Mouse (Mus musculus) erythroblast, embryonic 14.5 days (primary cell): ENCODE results near the gene OR5BS1P. TPM values are rescaled to one million over a fixed set of nuclear protein-coding genes. Genes with fewer than 3 reads are reported as not detected.

Experiments
- H3K27me3 ChIP-seq: 2 replicates; pipeline ENCODE4 v1.6.1; 2012; ENCODE audit warnings: inconsistent platforms; ENCODE audit not compliant: control insufficient read depth
- H3K36me3 ChIP-seq: 2 replicates; pipeline ENCODE4 v1.6.1; 2012; ENCODE audit warnings: mild to moderate bottlenecking, inconsistent platforms; ENCODE audit not compliant: control insufficient read depth
- H3K4me1 ChIP-seq: 2 replicates; pipeline ENCODE4 v1.6.1; 2012; ENCODE audit warnings: inconsistent platforms; ENCODE audit not compliant: control insufficient read depth
- H3K4me3 ChIP-seq: replicated peaks from 2 replicates; pipeline ENCODE3; 2012; ENCODE audit warnings: moderate library complexity, mild to moderate bottlenecking, inconsistent platforms
- H3K9me3 ChIP-seq: 2 replicates; pipeline ENCODE4 v1.6.1; 2012; ENCODE audit warnings: low read length, inconsistent platforms, mixed read lengths; ENCODE audit not compliant: control insufficient read depth
- GATA1 ChIP-seq: IDR thresholded peaks from 2 replicates; pipeline ENCODE4 v1.6.1; 2012; ENCODE audit warnings: low read length, inconsistent platforms, mixed read lengths
- TAL1 ChIP-seq: IDR thresholded peaks from 3 replicates; pipeline ENCODE4 v1.6.1; 2012; ENCODE audit warnings: low read length, inconsistent platforms, mixed read lengths
- polyA plus RNA-seq: library from polyadenylated mRNA; stranded (reverse); fragments of >175 nt; gene quantifications from 2 replicates; pipeline ENCODE4 v1.2.3, GENCODE M21; 2012

The OR5BS1P gene
- polyA plus RNA-seq, 1 experiment = not detected

DNA sequence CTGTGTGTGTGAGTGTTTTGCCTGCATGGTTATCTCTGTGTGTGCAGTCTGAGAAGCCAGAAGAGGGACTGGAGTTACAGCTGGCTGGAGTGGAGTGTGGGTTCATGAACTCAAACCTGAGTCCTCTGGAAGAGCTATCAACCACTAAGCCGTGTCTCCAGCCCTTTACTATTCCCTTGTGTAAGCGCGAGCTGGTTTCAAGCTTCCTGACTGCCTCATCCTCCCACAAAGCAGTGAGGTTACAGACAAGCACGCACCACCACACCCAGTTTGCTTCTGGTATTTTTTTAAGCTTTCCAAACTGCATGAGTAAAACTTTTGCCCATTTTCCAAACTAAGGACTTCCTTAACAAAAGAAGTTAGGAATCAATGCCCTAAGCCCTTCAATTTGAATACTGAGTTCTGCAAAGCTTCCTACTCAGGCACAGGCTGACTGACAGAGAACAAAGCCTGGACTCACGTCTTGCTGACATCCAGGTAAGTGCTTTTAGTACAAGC is 58.4 kb downstream of the OR5BS1P start:
- Histone ChIP-seq H3K4me3 (no peak overlapping the region), H3K4me1 (peaks cover 45% of the 10 kb centered on the region), H3K27me3 (no peaks in the 10 kb centered on the region), H3K36me3 (peaks cover 97% of the 10 kb centered on the region), H3K9me3 (no peaks in the 10 kb centered on the region)
- TF ChIP-seq TAL1 (no peak), GATA1 (no peak)

Other genes starting within 250 kb of the OR5BS1P start
- not detected in 2 replicates for gene Gm44579, start 248.9 kb upstream of the OR5BS1P start, polyA plus RNA-seq
- not detected in 2 replicates for gene Olfr287, start 248.8 kb upstream of the OR5BS1P start, polyA plus RNA-seq
- not detected in 2 replicates for gene Olfr286, start 235.4 kb upstream of the OR5BS1P start, polyA plus RNA-seq
- gene H1fnt, start 212.6 kb upstream of the OR5BS1P start, polyA plus RNA-seq = not detected in 2 replicates
- 0.03 TPM in 1 of 2 replicates, not detected in the other for gene Zfp641, start 173.7 kb upstream of the OR5BS1P start, polyA plus RNA-seq
- gene Olfr285, start 152.5 kb upstream of the OR5BS1P start, polyA plus RNA-seq = 0.01 TPM in 1 of 2 replicates, not detected in the other
- gene Olfr284, start 128.9 kb upstream of the OR5BS1P start, polyA plus RNA-seq = not detected in 2 replicates
- not detected in 2 replicates for gene Olfr283, start 89.0 kb upstream of the OR5BS1P start, polyA plus RNA-seq
- not detected in 2 replicates for gene Olfr282, start 38.7 kb upstream of the OR5BS1P start, polyA plus RNA-seq
- 0.01 TPM in 1 of 2 replicates, not detected in the other for gene Olfr281, start 17.3 kb upstream of the OR5BS1P start, polyA plus RNA-seq
- not detected in 2 replicates for gene Lalba, start 12.8 kb downstream of the OR5BS1P start, polyA plus RNA-seq
- not detected in 2 replicates for gene Olfr279, start 22.5 kb downstream of the OR5BS1P start, polyA plus RNA-seq
- 2.3 and 2.7 TPM in 2 replicates for gene Kansl2, start 64.4 kb downstream of the OR5BS1P start, polyA plus RNA-seq
- gene Ccnt1, start 101.0 kb downstream of the OR5BS1P start, polyA plus RNA-seq = 0.41 and 0.61 TPM in 2 replicates
- not detected in 2 replicates for gene 4930415O20Rik, start 101.1 kb downstream of the OR5BS1P start, polyA plus RNA-seq
- 1.6 TPM in 2 replicates for gene Adcy6, start 140.2 kb downstream of the OR5BS1P start, polyA plus RNA-seq
- not detected in 2 replicates for gene Cacnb3, start 160.9 kb downstream of the OR5BS1P start, polyA plus RNA-seq
- 7.9 and 8.4 TPM in 2 replicates for gene Ddx23, start 193.0 kb downstream of the OR5BS1P start, polyA plus RNA-seq
- 0.02 TPM in 1 of 2 replicates, not detected in the other for gene Rnd1, start 207.6 kb downstream of the OR5BS1P start, polyA plus RNA-seq
- 0.08 TPM in 1 of 2 replicates, not detected in the other for gene Ccdc65, start 238.3 kb downstream of the OR5BS1P start, polyA plus RNA-seq